ENCODE assay signal across 26 mouse cellular contexts in genomic region chr3:80823975-80824374, GRCm38 (mm10). TPM values are rescaled to one million over a fixed set of nuclear protein-coding genes. Genes with fewer than 3 reads are reported as not detected.
"Had no signal": no experiment of that assay in that cellular context is flagged by ENCODE, and none has a peak within 500 bp of the region (broad histone marks: within the 10 kb centered on the region; RNA-seq: fewer than 3 reads in every experiment).

No protein-coding gene starts in this region.

- H3K4me1 ChIP-seq: heart, embryonic 10.5 days; heart, embryonic 13.5 days; heart, embryonic 15.5 days; hindbrain, embryonic 10.5 days; hindbrain, embryonic 12.5 days; intestine, embryonic 15.5 days; limb, embryonic 10.5 days; limb, embryonic 12.5 days had no signal

- H3K9ac ChIP-seq: heart, embryonic 13.5 days; heart, embryonic 15.5 days; hindbrain, embryonic 12.5 days; hindbrain, embryonic 14.5 days; intestine, embryonic 15.5 days; limb, embryonic 12.5 days had no signal

- H3K27ac ChIP-seq: heart, embryonic 10.5 days; heart, embryonic 13.5 days; heart, embryonic 15.5 days; hindbrain, embryonic 10.5 days; hindbrain, embryonic 12.5 days; hindbrain, embryonic 14.5 days; intestine, embryonic 15.5 days; layer of hippocampus, adult 2 months; left cerebral cortex, adult 2 months; limb, embryonic 10.5 days; limb, embryonic 12.5 days had no signal

- DNase-seq: gastrocnemius, postnatal 25 days; heart, adult 18-20 months; heart, postnatal 14 days; heart, postnatal 36 days; kidney, adult 18-20 months; kidney, adult 8-10 months; kidney, postnatal 10 days; kidney, postnatal 25 days; kidney, postnatal 4 days; liver had no signal

- H3K36me3 ChIP-seq: heart, embryonic 10.5 days; heart, embryonic 13.5 days; heart, embryonic 15.5 days; hindbrain, embryonic 10.5 days; hindbrain, embryonic 12.5 days; intestine, embryonic 15.5 days; limb, embryonic 10.5 days; limb, embryonic 12.5 days had no signal

- H3K27me3 ChIP-seq: heart, embryonic 13.5 days; heart, embryonic 15.5 days; hindbrain, embryonic 12.5 days; intestine, embryonic 15.5 days; limb, embryonic 12.5 days had no signal

- ATAC-seq: hindbrain, embryonic 16.5 days; inflammation-experienced regulatory T-cells, adult 6 months; intestine, embryonic 15.5 days; intestine, postnatal 0 days had no signal

- H3K9me3 ChIP-seq: heart, embryonic 10.5 days; heart, embryonic 15.5 days; hindbrain, embryonic 10.5 days; hindbrain, embryonic 12.5 days; intestine, embryonic 15.5 days; limb, embryonic 10.5 days; limb, embryonic 12.5 days had no signal

- H3K4me2 ChIP-seq: heart, embryonic 13.5 days; heart, embryonic 15.5 days; hindbrain, embryonic 12.5 days; hindbrain, embryonic 14.5 days; intestine, embryonic 15.5 days; limb, embryonic 12.5 days; liver, embryonic 11.5 days had no signal

- H3K4me3 ChIP-seq: heart, embryonic 10.5 days; heart, embryonic 13.5 days; heart, embryonic 15.5 days; hindbrain, embryonic 10.5 days; hindbrain, embryonic 12.5 days; intestine, embryonic 15.5 days; layer of hippocampus, adult 2 months; left cerebral cortex, adult 2 months; limb, embryonic 10.5 days; limb, embryonic 12.5 days had no signal

RNA-seq across cellular contexts. Expression of gene Gria2, which starts 21.3 kb away (rescaled TPM):
- total RNA-seq: granulocyte monocyte progenitor cell, adult 5-6 weeks had no signal
